Mouse (Mus musculus): ENCODE results near the gene Fscn1. TPM values are rescaled to one million over a fixed set of nuclear protein-coding genes. Genes with fewer than 3 reads are reported as not detected.
A peak's percentile ranks its signal among the peaks of the same experiment; 100 is the strongest.

Fscn1 gene
- total RNA-seq, 1 experiment from 2014 or later, result 51.3 TPM

- DNase-seq, result no peak
Measured at GRCm38 (mm10) chr5:142973971-142974370, 13.8 kb downstream of the Fscn1 start.

- no peak for DNase-seq
Measured at GRCm38 (mm10) chr5:142974598-142975121, 14.5 kb downstream of the Fscn1 start.

- no peak for DNase-seq
Measured at GRCm38 (mm10) chr5:142976516-142976915, 16.4 kb downstream of the Fscn1 start.

GRCm38 (mm10) chr5:142982046-142982801, 22.1 kb downstream of the Fscn1 start:
- no peak for DNase-seq

GRCm38 (mm10) chr5:142983174-142983573, 23.0 kb downstream of the Fscn1 start:
- DNase-seq, result no peak

GRCm38 (mm10) chr5:142984271-142984670, 24.1 kb downstream of the Fscn1 start:
- no peak for DNase-seq

- DNase-seq, result peak; percentile 71
Measured at GRCm38 (mm10) chr5:142988520-142988919, 28.4 kb downstream of the Fscn1 start.

- no peak for DNase-seq
Measured at GRCm38 (mm10) chr5:142989167-142989566, 29.0 kb downstream of the Fscn1 start.

GRCm38 (mm10) chr5:142994746-142995145, 34.6 kb downstream of the Fscn1 start:
- no peak for DNase-seq

- peak; percentile 50 for DNase-seq
Measured at GRCm38 (mm10) chr5:142997526-142997925, 37.4 kb downstream of the Fscn1 start.

- DNase-seq, result peak; percentile 35
Measured at GRCm38 (mm10) chr5:142998171-142998570, 38.0 kb downstream of the Fscn1 start.

GRCm38 (mm10) chr5:143000091-143000490, 39.9 kb downstream of the Fscn1 start:
- no peak for DNase-seq

GRCm38 (mm10) chr5:143000654-143001500, 40.7 kb downstream of the Fscn1 start:
- DNase-seq, result no peak

GRCm38 (mm10) chr5:143009383-143009782, 49.2 kb downstream of the Fscn1 start:
- DNase-seq, result no peak

- DNase-seq, result no peak
Measured at GRCm38 (mm10) chr5:143017401-143017800, 57.3 kb downstream of the Fscn1 start.

Other genes starting within 250 kb of the Fscn1 start
- 114 and 123 TPM in 2 replicates for gene Tnrc18, start 142.7 kb upstream of the Fscn1 start, total RNA-seq (2021)
- gene Fbxl18, start 64.9 kb upstream of the Fscn1 start, total RNA-seq (2021), result 14.5 and 19.8 TPM in 2 replicates
- gene Actb, start 53.6 kb upstream of the Fscn1 start, total RNA-seq (2021), result 2,846 and 3,181 TPM in 2 replicates
- gene Rnf216, start 152.7 kb downstream of the Fscn1 start, total RNA-seq (2021), result 58.8 and 65.2 TPM in 2 replicates
- gene Olfr718-ps1, start 187.2 kb downstream of the Fscn1 start, total RNA-seq (2021), result 0.15 TPM in 1 of 2 replicates, not detected in the other
- 17.3 and 18.5 TPM in 2 replicates for gene Rbak, start 220.4 kb downstream of the Fscn1 start, total RNA-seq (2021)
- gene Spdye4b, start 220.7 kb downstream of the Fscn1 start, total RNA-seq (2021), result not detected in 2 replicates

All from adrenal gland, postnatal 25 days (tissue).